Mouse (Mus musculus): ENCODE data around the gene Myo1b. TPM values are rescaled to one million over a fixed set of nuclear protein-coding genes. Genes with fewer than 3 reads are reported as not detected.

The Myo1b gene
- polyA plus RNA-seq, 2 experiments: 53.5 to 107 TPM

DNA sequence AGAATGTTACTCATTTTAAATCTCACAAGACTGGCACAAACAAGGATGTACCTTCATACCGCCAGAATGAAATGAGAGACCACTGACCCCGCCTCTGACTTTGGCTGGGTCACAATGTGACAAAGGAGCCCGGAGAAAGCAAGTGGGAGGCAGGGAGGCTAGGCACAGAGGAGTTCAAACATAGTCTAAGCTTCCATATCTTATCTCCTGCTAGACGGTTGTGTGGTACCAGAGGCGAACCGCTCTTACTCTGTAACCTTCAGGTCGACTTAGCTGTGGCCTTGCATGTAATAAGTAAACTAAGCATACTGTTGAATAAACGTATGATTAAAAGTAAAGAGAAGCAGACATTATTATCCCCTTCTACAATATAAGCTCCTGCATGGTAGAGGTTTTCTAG, 80.1 kb downstream of the Myo1b start:
- WGBS: 75% methylated on average over 8 of the region's 8 CpGs
- Histone ChIP-seq H3K9me3 (ENCODE audit: control insufficient read depth, low read length) (no peaks in the 10 kb centered on the region), H3K4me1 (ENCODE audit: control insufficient read depth, insufficient read depth, low read length) (peaks cover 27% of the 10 kb centered on the region), H3K27me3 (ENCODE audit: control insufficient read depth, insufficient read depth, low read length) (no peaks in the 10 kb centered on the region), H3K4me3 (replicated peaks; ENCODE audit: low read length) (no peak overlapping the region), H3K36me3 (ENCODE audit: control insufficient read depth, insufficient read depth, low read length) (peaks cover 18% of the 10 kb centered on the region), H3K4me2 (replicated peaks; ENCODE audit: low read depth, low read length, severe bottlenecking) (no peak overlapping the region), H3K27ac (replicated peaks; ENCODE audit: low read depth, low read length) (no peak overlapping the region), H3K9ac (ENCODE audit: low read depth, low read length, severe bottlenecking) (no peak overlapping the region)
- DNase-seq (ENCODE audit: low spot score): no peak
- ATAC-seq (ENCODE audit: low FRiP score, low read depth): no peak
- no peak for TF ChIP-seq POLR2A (IDR thresholded peaks at IDR 0.05; ENCODE audit: borderline replicate concordance, extremely low read depth, insufficient read depth, insufficient read length)

DNA sequence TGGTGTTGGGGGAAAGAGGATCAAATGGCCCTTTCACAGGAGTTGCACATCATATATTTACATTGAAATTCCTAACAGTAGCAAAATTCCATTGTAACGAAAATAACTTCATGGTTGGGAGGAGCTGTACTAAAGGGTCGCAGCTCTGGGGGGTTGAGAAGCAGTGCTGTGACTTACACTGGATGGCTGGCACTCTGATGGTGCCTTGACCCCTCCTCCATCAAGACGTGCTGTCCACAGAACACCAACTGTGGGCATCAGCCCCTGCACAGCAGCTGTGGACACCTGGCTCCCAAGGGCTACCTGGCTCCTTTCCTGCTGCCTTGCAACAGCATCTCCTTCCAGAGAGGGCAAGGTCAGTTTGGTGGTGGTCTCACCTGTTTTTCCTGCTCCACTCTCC, 81.8 kb downstream of the Myo1b start:
- H3K9me3 ChIP-seq (ENCODE audit: control insufficient read depth, low read length): no peaks in the 10 kb centered on the region
- no peak for ATAC-seq (ENCODE audit: low FRiP score, low read depth)
- 80% methylated on average over 3 of the region's 3 CpGs for WGBS
- H3K9ac ChIP-seq (ENCODE audit: low read depth, low read length, severe bottlenecking): no peak overlapping the region
- DNase-seq (ENCODE audit: low spot score): no peak
- no peak overlapping the region for H3K4me3 ChIP-seq (replicated peaks; ENCODE audit: low read length)
- H3K4me1 ChIP-seq (ENCODE audit: control insufficient read depth, insufficient read depth, low read length): peaks cover 27% of the 10 kb centered on the region
- no peak overlapping the region for H3K4me2 ChIP-seq (replicated peaks; ENCODE audit: low read depth, low read length, severe bottlenecking)
- no peak for TF ChIP-seq POLR2A (IDR thresholded peaks at IDR 0.05; ENCODE audit: borderline replicate concordance, extremely low read depth, insufficient read depth, insufficient read length)
- no peaks in the 10 kb centered on the region for H3K27me3 ChIP-seq (ENCODE audit: control insufficient read depth, insufficient read depth, low read length)
- no peak overlapping the region for H3K27ac ChIP-seq (replicated peaks; ENCODE audit: low read depth, low read length)
- H3K36me3 ChIP-seq (ENCODE audit: control insufficient read depth, insufficient read depth, low read length): peaks cover 18% of the 10 kb centered on the region

DNA sequence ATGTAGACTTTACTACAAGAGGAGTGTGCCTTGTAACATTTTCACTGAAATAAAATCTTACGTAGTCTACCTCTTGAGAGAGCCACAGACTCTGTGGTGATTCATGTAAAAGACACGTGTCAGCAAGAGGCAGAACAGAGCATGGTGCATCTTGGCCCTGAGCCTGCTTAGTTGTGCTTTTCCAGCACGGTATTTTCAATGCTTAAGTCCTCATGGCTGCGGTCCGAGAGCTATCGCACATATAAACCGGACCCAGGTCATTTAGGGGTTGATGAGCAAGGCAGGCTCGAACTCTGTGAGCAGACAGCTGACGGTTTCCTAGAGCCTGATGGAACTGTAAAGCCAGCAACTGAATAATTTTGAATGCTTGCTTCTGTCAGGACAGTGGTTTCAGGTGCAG, 86.5 kb downstream of the Myo1b start:
- Histone ChIP-seq H3K4me1 (ENCODE audit: control insufficient read depth, insufficient read depth, low read length) (no peaks in the 10 kb centered on the region), H3K4me2 (replicated peaks; ENCODE audit: low read depth, low read length, severe bottlenecking) (no peak overlapping the region), H3K4me3 (replicated peaks; ENCODE audit: low read length) (no peak overlapping the region), H3K27ac (replicated peaks; ENCODE audit: low read depth, low read length) (no peak overlapping the region), H3K36me3 (ENCODE audit: control insufficient read depth, insufficient read depth, low read length) (peaks cover 18% of the 10 kb centered on the region), H3K9me3 (ENCODE audit: control insufficient read depth, low read length) (no peaks in the 10 kb centered on the region), H3K9ac (ENCODE audit: low read depth, low read length, severe bottlenecking) (no peak overlapping the region), H3K27me3 (ENCODE audit: control insufficient read depth, insufficient read depth, low read length) (no peaks in the 10 kb centered on the region)
- ATAC-seq (ENCODE audit: low FRiP score, low read depth) (no peak), DNase-seq (ENCODE audit: low spot score) (no peak)
- TF ChIP-seq POLR2A (IDR thresholded peaks at IDR 0.05; ENCODE audit: borderline replicate concordance, extremely low read depth, insufficient read depth, insufficient read length): no peak
- WGBS: 78% methylated on average over 9 of the region's 9 CpGs

DNA sequence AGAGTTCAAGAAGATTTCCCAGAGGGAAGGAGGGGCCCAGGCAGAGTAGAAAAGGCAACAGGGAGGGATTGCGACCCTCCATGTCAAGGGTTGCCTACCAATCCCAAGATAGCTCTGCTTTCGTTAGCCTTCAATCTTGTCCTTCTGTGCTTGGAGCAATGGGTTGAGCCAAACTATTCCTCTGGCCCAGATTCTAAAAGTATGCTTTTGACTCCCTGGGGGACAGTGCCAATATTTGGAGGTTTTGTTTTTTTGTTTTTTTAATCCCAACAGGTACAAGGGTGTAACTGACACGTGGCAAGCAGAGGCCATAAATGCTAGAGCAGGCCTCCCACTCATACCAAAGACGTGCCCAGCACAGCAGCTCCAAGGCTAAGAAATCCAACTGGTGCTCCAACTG, 93.3 kb downstream of the Myo1b start:
- Histone ChIP-seq H3K27me3 (ENCODE audit: control insufficient read depth, insufficient read depth, low read length) (no peaks in the 10 kb centered on the region), H3K4me3 (replicated peaks; ENCODE audit: low read length) (no peak overlapping the region), H3K9me3 (ENCODE audit: control insufficient read depth, low read length) (no peaks in the 10 kb centered on the region), H3K4me1 (ENCODE audit: control insufficient read depth, insufficient read depth, low read length) (peaks cover 21% of the 10 kb centered on the region), H3K36me3 (ENCODE audit: control insufficient read depth, insufficient read depth, low read length) (0 out of 2 replicates have a peak, but pooled peaks cover 4% of the 10 kb centered on the region), H3K4me2 (replicated peaks; ENCODE audit: low read depth, low read length, severe bottlenecking) (no peak overlapping the region; the same call in 1 of the 2 replicates), H3K27ac (replicated peaks; ENCODE audit: low read depth, low read length) (peak overlapping the region; percentile 14; the same call in 1 of the 2 replicates), H3K9ac (ENCODE audit: low read depth, low read length, severe bottlenecking) (no peak overlapping the region)
- ATAC-seq (ENCODE audit: low FRiP score, low read depth) (no peak), DNase-seq (ENCODE audit: low spot score) (no peak)
- WGBS: 73% methylated on average over 4 of the region's 4 CpGs
- no peak for TF ChIP-seq POLR2A (IDR thresholded peaks at IDR 0.05; ENCODE audit: borderline replicate concordance, extremely low read depth, insufficient read depth, insufficient read length)

DNA sequence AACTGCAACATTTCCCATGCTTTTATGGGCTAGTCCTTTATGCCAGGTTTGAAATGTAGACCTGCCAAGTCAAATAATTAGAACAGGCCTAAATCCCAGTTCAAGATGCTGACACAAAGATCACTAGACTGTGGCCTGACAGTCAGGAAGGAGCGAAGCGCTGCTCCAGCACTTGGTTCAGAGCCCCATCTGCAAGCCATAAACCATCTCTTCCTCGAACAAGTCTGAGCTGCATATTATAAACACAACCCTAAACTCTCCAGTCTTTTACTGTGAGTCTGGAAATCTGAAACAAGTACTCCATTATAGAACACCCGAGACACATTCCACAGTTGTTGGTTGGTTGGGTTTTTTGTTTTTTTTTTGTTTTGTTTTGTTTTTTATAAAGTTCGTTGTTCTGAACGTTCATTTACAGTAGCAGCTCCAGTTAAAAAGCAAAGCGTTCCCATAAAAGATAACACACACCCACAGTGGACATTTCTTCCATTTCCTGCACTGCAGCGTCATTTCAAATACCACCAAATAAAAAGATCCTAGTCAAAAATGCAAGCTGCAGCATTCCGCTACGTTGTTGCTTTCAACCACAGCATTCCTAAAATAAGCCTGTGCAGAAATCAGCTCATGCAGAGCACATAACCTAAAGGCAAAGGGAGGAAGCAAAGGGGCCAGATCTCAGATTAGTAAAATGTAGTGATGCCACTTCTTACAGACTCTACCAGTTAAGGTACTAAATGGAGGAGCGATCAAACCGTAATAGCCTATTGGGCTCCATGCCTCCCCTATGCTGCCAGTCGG, 94.0 kb downstream of the Myo1b start:
- Histone ChIP-seq H3K4me2 (replicated peaks; ENCODE audit: low read depth, low read length, severe bottlenecking) (no peak overlapping the region; the same call in 1 of the 2 replicates), H3K4me3 (replicated peaks; ENCODE audit: low read length) (no peak overlapping the region), H3K9ac (ENCODE audit: low read depth, low read length, severe bottlenecking) (peak overlapping the region; percentile 4; the same call in 1 of the 2 replicates), H3K4me1 (ENCODE audit: control insufficient read depth, insufficient read depth, low read length) (peaks cover 21% of the 10 kb centered on the region), H3K9me3 (ENCODE audit: control insufficient read depth, low read length) (no peaks in the 10 kb centered on the region), H3K27me3 (ENCODE audit: control insufficient read depth, insufficient read depth, low read length) (no peaks in the 10 kb centered on the region), H3K36me3 (ENCODE audit: control insufficient read depth, insufficient read depth, low read length) (peaks cover 9% of the 10 kb centered on the region; the same call in 1 of the 2 replicates), H3K27ac (replicated peaks; ENCODE audit: low read depth, low read length) (peak overlapping the region; percentile 14; the same call in 1 of the 2 replicates)
- ATAC-seq (ENCODE audit: low FRiP score, low read depth) (peak; percentile 63; the same call in 1 of the 2 replicates), DNase-seq (ENCODE audit: low spot score) (no peak)
- no peak for TF ChIP-seq POLR2A (IDR thresholded peaks at IDR 0.05; ENCODE audit: borderline replicate concordance, extremely low read depth, insufficient read depth, insufficient read length)
- WGBS: 33% methylated on average over 13 of the region's 13 CpGs

Measured in limb, embryonic 14.5 days (tissue).